Mouse (Mus musculus) c-Kit-positive CD71-negative TER-119-negative erythroid progenitor cells, embryonic 14.5 days (primary cell): ENCODE measurements at regions not wholly inside any gene's neighbourhood (a gene's known extent, or its start where the extent isn't known, plus 50 kb on each side); places are given as distances from the start of the nearest gene placed in this dataset.

ENCODE experiments used
- DNase-seq: peaks from one replicate; pipeline ENCODE4 v3.0.0-alpha.2; 2013; ENCODE audit warnings: low read depth

DNA sequence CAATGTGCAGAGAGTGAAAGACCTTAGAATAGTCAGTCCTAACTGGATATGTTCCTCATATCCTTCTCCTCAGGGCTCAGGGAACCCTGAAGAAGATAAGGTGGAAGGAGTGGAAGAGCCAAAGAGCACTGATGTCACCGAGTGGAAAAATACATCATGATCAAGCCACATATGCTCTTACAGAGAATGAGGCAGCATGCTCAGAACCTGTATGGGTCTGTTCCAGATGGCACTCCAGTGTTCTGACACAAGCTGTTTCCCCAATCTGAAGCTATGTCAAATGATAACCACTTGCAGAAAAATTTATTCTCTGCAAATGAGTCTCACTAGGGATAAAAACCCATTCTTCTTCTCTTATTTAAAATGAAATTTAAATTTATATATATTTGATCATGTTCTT is 572.6 kb upstream of the Robo2 start:
- DNase-seq: no peak

DNA sequence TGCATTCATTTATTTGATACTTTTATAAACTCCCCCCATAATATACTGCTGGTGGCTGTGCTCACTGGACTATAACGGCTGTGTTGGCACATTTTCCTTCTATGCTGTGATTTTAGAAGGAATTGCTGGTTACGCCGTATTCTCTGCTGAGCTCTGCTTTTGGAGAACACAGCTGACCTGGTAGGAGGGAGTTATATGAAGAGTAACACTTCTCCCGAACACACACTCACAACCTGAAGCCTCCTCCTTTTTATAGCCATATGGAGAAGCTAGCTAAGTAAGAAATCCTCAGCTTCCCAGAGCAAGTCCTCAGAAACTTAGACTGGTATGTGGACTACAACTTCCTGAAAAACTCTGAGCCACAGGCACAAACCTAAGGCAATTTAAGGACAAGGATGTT is 554.5 kb upstream of the Robo2 start:
- no peak for DNase-seq

DNA sequence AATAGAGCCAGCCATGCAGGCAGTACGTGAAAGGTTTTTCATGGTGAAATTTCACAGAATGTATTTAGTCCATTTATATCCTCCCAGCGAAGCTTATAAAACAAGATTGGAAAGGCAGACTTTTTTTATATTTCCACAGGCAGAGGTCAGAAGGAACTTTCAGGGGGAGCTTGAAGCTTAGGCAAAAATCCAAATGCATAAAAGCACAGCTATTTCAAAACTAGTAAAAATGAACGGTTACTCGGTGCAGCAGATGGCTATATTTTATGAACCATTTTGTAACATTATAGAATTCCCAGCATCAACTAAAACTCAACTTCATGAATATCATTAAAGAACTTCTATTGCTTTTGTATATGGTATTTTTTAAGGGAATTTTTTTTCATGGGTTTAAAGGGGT is 518.1 kb upstream of the Robo2 start:
- no peak for DNase-seq

DNA sequence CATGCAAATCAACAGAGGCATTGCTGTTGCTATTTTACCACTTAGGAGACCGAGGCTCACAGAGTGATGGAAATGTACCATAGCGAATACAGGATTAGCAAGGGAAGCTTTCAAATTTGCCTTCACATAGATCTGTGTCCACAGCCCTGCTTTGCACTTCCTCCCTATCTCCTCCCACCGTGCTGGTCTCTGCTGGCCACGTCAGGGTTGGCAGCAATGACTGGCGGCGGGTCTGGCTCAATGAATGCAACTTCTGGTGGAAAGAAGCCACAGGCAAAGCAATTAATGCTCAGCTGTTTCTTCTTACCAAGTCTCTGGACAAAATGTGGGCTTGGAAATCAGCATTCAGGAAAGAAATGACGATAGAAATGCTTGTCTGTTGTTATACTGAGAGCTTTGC is 489.2 kb upstream of the Robo2 start:
- DNase-seq: no peak

DNA sequence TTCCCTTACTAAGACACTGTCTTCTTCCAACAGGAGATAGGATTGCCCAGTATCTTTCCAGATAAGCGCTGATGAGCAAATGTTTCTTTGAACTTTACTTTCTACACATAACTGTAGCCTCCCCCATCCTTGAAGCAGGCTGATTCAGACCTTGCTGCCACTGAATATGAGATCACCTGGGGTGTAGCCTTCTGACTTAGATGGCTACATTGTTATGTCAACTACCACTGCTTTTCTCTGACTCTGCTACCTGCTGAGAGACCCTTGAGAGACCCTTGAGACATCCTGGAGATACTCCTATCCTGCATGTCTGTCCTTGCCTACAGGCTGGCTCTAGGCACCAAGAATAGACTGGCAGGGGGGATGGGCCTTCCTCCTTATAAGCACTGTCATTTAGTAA is 476.1 kb upstream of the Robo2 start:
- no peak for DNase-seq

DNA sequence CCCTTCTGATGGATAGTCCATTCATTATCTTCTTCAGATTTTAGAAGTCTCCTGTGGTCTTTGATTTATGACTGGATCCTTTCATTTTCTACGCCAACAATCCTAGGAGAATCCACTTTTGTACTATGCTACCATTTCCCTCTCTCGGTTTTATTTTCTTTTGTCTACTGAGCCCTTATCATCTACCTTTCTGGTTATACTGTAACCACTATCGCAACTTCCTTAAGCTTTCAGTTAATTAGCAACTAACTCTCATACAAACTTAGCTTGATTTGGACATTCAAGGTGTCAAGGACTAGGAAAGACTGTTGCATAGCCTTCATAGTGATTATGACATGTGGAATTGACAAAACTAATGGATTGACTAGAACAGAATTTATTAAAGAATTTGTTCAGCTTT is 467.0 kb upstream of the Robo2 start:
- DNase-seq: no peak

DNA sequence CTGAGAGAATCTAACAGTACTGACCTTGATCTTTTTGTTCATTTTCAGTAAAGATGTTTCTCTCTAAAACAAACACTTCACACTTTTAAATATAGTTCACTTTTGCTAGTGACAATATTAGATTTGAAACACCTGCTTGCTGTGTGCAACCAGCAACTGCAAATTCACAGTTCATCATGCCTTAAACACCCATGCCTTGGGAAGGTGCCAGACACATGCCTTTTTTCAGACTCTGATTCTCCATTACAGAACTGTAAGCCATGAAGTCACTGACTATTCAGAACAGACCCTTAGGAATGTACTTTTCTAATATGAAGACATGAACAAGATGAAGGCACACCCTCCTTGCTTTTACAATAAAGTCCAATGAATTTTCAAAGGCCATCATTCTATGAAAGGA is 462.1 kb upstream of the Robo2 start:
- no peak for DNase-seq

DNA sequence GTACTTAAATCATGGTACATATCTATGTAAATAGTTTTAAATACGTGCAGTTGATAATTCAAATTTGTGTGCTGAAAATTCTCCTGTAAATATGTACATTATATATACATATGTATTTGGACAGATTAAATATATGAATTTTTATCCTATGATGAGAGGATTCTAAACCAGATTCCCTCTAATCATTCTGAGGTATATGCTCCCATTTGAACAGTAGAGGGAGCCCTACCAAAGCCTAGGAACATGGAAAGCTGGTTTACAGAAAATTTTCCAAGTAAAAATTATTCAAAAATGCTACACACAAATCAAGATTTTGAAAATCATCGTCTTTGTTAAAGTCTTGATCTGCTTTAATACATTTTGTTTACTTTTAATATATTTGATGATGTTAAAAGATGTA is 446.1 kb upstream of the Robo2 start:
- DNase-seq: no peak

DNA sequence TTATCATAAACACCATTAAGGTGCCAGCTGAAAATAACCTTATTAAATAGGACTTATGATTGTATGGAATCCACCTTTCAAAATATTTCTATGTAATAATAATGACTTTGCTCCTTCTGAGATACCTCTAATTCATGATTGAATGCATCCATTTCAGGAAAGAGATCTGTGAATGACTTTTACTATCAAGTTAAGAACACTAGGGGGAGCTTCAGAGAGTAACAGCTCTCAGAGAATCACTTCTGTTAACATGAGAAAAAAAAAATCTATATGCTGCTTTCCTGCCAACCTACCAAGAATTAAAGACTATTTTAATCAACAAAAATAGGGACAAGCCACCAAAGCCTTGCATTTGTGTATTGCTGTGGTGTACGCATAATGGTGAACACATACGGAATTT is 428.4 kb upstream of the Robo2 start:
- no peak for DNase-seq

DNA sequence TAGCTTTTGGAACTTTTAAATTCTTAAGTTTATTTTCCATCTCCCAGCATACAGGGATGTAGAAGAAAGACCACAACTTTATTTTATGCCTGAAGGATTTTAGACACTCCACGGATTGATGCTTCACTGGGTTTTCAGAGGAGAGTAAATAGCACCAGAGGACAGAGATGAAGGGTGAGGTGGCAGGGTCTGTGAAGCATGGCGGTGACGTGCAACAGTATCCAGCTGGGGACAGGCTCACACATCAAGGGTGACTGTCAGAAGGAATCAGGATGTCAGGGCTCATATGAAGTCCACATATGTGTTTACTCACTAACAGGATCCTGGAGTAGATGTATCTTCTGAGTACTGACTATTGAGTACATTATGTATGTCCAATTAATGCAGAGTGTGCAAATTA is 402.8 kb upstream of the Robo2 start:
- DNase-seq: no peak

DNA sequence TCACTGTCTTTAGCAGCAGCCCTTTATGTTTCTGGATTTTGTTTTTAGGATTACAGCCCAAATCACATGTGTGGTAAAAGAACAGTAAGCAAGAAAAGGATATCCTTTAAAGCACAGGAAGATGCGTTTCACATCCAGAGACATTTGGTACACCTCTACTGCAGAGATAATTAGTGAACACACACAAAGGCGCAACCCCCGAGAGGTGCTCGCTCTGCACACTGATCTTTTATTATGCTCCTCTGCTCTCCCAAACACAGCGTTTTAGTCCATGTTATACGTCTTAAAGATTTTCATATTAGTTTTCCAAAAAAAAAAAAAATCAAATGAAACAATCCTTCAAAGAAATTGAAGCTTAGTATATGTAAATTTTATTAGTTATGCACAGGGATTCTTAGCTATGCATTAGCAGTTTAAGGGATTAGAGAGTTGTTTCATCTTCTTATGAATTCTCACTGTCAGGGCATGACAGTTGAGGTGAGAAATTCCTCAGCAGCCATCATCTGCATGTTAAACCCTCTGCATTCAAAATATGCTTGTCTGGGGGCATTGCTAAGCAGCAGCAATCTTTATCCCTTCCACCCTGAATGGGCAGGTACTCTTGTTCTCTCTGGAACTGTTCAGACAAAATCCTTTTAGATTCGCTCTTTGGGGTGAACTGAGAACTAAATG is 397.7 kb upstream of the Robo2 start:
- no peak for DNase-seq

DNA sequence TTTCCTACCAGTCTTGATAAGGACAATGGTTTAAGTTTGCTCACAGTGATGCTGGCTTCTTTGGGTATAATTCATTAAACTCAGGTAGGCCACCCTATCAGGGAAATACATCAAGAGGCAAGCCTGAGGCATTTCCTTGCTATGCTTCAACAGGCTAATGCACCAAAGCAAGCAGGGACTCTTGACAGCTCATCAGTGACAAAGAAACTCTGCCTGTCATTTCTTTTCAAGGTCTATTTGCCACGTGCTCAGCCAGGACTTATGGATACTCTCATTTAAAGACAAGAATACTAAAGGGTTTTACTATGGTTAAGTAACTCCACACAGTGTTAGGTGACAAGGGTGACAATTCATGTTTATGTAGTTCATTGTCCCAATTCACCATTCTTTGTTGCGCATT is 395.1 kb upstream of the Robo2 start:
- DNase-seq: no peak

DNA sequence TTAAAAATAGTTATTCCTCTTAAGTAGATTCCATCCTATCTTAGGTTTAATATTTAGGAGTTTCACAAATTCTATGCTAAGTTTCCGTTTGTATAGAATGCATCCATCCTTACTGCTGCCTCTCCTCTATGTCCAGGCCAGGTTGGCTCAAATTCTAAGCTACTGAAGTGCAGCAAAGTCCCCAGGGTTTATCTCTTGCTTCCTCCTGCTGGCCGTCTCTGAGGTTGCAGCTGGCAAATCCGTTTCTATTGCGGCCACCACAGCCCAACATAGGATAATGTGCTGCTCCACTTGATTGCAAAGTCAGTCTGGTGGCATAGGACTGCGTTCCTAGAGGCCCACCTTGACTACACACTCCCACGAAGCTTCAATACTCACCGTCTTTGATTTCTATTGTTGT is 389.7 kb upstream of the Robo2 start:
- DNase-seq: peak; percentile 13

DNA sequence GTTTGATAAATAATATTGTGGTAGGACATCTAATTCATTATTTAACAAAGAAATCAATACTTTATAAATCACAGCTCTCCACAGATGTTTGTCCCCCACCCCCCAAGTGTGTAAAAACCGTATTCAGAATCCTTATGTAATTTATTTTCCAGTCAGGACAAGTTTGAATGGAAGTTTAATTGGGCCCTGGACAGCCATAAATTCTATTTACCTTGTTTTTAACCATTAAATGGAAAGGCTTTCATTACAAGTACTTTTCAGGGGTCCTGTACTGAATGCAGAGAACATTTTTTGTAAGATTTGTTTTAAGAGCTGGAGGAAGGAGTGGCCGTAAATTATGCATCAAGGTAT is 384.7 kb upstream of the Robo2 start:
- DNase-seq: no peak

DNA sequence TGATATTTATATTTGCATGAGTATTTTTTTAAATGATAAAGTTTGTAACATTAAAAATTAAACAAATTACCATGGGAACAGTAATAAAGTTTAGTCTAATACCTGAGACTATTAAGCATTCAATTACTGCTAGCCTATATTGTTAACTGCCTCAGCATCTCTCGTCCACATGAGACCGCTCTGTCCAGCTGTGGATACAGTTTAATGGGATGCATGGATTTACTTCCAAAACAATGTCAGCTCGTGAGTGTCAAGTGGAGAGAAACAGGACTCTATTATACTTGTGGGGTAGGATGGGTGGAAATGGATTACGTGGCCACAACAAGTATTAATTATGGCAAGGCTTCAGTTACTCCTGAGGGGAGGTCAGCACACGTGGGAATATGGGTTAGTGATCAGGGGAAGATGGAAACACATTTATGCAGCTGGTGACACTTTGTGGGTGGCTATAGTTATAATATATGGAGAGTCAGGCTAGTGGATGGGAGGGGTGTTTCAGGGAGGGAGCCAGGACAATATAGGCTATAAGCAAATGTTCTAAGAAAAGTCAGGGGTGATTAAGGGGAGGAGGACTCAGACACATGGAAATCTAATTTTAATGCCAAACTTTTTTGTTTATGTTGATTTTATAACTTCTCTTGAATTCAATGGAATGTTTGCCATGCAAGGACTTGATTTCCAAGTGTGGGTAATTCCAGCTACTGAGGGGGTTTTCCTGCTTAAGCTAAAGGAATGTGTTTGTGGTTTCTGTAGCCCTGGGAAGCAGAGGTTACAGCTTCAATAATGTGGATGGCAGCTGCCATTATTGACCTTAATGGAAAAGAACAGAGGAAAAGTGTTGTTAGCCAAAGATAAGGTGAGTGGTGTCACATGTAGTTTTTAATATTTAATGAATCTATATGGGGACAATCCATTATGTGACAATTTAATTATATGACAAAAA is 384.0 kb upstream of the Robo2 start:
- no peak for DNase-seq

DNA sequence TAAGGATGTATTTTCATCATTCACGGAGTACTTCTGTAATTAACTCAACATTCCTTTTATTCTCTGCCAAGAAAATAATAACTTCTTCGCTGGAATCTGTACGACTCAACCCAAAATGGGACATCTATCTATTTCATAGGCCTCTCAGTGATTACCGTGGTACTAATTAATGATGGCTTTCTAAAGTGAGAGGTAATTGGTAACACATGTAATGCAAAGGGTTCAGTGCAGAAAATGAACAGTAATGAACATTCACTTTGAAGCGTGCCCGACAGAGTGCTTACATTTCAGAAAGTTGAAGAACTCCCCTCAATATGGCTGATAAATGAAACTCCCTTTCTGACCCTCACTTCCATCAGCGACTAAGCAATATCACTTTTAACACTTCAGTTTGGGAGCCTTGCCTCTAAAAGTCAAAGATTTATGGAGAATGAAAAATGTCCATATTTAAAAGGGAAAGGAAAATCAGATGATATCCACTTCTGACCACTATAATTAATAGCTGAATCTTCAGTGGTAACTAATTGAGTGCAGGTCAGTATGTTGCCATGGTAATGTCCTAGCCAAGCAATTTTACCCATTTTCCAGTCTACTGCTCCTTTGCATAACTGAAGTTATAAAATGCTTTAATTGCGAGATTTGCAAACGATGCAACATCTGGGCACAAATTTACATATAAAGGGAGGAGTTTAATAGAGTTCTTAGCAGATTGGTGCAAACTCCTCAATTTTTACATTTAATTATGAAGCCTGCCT is 373.9 kb upstream of the Robo2 start:
- no peak for DNase-seq

DNA sequence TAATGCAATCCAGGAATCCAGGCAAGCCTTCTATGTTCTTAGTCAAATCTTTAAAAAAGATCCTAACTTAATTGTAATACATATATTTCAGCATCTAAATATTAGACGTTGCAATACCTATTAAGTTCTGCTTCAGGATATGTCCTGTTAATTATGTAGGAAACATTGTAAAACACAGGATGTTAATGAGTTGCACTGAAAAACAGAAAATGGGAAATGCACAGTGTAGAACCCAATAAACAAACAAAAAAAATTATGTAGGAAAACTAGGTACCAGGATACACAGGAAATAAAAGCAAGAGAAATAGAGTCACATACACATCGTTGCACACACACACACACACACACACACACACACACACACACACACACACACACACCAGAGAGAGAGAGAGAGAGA is 368.8 kb upstream of the Robo2 start:
- DNase-seq: no peak

DNA sequence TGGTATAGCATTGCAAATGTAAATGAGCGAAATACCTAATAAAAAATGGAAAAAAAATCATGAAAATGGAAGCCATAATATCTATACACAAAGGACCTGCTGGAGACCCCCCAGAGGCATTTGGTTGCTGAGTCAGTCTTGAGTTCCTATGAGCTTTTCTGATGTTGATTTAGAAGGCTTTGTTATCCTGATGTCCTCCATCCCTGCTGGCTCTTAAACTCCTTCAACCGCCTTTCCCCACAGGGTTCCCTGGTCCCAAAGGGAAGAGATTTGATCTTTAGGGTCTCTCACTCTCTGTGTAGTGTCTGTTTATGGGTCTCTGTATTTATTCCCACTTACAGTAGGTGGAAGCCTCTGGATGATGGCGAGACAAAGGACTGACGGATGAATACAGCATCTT is 356.6 kb upstream of the Robo2 start:
- no peak for DNase-seq

DNA sequence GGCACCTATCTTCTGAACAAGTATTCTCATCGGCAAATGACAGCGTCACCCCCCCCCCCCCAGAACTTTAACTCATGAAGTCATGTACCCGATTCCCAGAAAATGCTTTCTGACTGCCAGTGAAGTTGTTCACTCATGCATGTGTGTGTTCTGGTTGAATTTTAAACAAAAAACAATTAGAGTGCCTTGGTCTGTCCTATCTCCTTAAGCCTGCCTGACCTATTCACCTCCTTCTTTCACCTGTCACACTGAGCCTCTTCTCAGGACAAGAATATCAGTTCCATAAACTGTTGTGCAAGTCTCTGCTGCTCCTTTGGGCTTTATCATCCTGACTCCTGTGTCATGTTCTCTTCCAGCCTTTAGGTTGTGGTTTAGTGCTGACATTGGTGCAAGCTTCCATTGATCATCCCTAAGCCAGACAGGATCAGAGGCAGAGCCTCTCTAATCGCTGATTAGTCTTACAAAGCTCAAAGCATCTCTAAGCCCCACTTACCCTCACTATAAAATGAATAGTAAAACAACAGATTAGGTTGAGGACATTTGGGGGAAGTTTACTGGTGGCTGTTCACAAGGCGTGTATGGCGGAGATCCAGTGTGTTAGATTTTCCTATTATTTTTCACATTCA is 345.2 kb upstream of the Robo2 start:
- no peak for DNase-seq

DNA sequence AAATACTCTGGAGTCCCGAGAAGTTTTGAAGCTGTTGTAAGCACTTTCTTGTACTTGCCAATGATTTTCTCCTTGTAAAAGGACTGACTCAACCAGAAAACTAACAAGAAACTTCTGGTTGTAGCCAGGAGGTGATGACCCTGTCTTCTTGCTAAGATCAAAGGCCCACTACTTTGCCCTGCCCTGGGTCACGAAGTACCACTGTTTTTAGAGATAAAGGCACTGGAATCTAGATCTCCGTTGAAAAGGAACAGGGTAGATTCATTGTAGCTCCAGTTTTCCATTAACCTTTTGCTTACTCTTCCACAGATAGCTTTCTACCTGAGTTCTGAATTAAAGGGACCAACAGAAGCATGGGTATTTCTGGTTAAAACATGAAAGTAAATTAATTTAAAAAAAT is 339.3 kb upstream of the Robo2 start:
- no peak for DNase-seq

DNA sequence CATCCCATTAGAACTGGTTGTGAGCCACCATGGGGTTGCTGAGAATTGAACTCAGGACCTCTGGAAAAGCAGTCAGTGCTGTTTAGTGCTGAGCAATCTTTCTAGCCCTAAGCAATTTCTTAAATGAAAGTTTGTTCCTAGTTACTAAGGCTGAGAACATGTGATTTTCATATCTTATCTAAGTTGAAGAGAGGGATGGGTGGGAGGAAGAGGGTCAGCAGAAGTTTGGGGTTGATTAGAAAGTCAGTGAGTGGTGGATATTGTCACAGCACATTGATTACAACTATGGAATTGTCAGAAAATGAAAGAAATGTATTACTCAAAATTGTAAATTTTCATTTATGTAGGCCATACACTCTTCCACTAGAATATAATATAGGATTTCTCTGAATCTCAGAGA is 337.4 kb upstream of the Robo2 start:
- no peak for DNase-seq

DNA sequence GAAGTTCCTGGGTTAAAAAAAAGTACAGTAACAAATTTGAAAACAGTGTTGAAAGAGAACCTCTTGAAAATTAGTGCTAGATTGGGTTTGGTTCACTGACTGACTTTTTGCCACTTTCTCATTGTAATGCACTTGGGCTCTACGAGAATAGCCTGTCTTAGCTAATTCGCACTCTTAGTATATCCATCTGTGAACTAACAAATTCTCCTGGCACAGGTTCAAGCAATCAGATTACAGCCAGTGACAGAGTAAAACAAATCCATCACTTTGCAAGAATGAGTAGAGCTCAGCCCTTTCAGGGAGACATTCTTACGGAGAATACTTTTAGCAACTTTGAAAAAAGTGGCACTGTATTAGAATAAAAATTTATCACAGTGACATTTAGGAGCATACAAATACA is 331.9 kb upstream of the Robo2 start:
- no peak for DNase-seq
